Mouse (Mus musculus) heart, adult 8-10 months (tissue): ENCODE data around the gene Thap4. TPM values are rescaled to one million over a fixed set of nuclear protein-coding genes. Genes with fewer than 3 reads are reported as not detected.
"Not testable (repeated sequence)": the region's sequence is repeated elsewhere in the genome, so short reads cannot be mapped to it uniquely, and the experiment has no call there.

Experiments used
- DNase-seq: peaks from one replicate; pipeline ENCODE4 v3.0.0; 2022; ENCODE audit warnings: low spot score
- total RNA-seq, 4 experiments: library from RNA; stranded (reverse); gene quantifications; 2 replicates each; pipeline ENCODE4 v1.2.4; 2022

Gene Thap4
- total RNA-seq, 4 experiments from 2014 or later = 70.4 to 90.9 (median 77.0) TPM

- DNase-seq = no peak
These were observed 62.8 kb downstream of the Thap4 start for GRCm38 (mm10) chr1:93691786-93692357.

GRCm38 (mm10) chr1:93691106-93691505 is 63.6 kb downstream of the Thap4 start:
- no peak for DNase-seq

- no peak for DNase-seq
These were observed 64.7 kb downstream of the Thap4 start for GRCm38 (mm10) chr1:93689901-93690496.

- peak; percentile 42 for DNase-seq
These were observed 66.5 kb downstream of the Thap4 start for GRCm38 (mm10) chr1:93688154-93688553.

- DNase-seq = peak; percentile 46
These were observed 67.7 kb downstream of the Thap4 start for GRCm38 (mm10) chr1:93686961-93687320.

GRCm38 (mm10) chr1:93686245-93686960 is 68.3 kb downstream of the Thap4 start:
- peak; percentile 23 for DNase-seq

GRCm38 (mm10) chr1:93685401-93686244 is 69.0 kb downstream of the Thap4 start, which contains the start of gene Bok:
Gene Bok (plus strand): TSS chr1:93685660.
- peak; percentile 82 for DNase-seq

- DNase-seq = peak; percentile 74
These were observed 74.6 kb downstream of the Thap4 start for GRCm38 (mm10) chr1:93679889-93680568.

GRCm38 (mm10) chr1:93678386-93678785 is 76.3 kb downstream of the Thap4 start:
- DNase-seq = peak; percentile 42

GRCm38 (mm10) chr1:93672682-93673081 is 82.0 kb downstream of the Thap4 start:
- no peak for DNase-seq

- DNase-seq = no peak
These were observed 84.7 kb downstream of the Thap4 start for GRCm38 (mm10) chr1:93669941-93670340.

- peak; percentile 81 for DNase-seq
These were observed 85.7 kb downstream of the Thap4 start for GRCm38 (mm10) chr1:93668791-93669548.

GRCm38 (mm10) chr1:93667760-93668400 is 86.8 kb downstream of the Thap4 start:
- no peak for DNase-seq

GRCm38 (mm10) chr1:93658559-93658958 is 96.1 kb downstream of the Thap4 start, which contains the start of gene Stk25:
Gene Stk25 (minus strand): TSS chr1:93658659.
- not testable (repeated sequence) for DNase-seq

- no peak for DNase-seq
These were observed 97.7 kb downstream of the Thap4 start for GRCm38 (mm10) chr1:93657025-93657360.

- no peak for DNase-seq
These were observed 98.2 kb downstream of the Thap4 start for GRCm38 (mm10) chr1:93656325-93657024.

- no peak for DNase-seq
These were observed 99.9 kb downstream of the Thap4 start for GRCm38 (mm10) chr1:93654798-93655197.

- DNase-seq = no peak
These were observed 100.4 kb downstream of the Thap4 start for GRCm38 (mm10) chr1:93654275-93654674.
